Mouse (Mus musculus) kidney, adult 18-20 months (tissue): ENCODE measurements around the gene Rhbdf2.
"Not testable (repeated sequence)": the region's sequence is repeated elsewhere in the genome, so short reads cannot be mapped to it uniquely, and the experiment has no call there.

Experiments used
- DNase-seq: peaks from one replicate; pipeline ENCODE4 v3.0.0; 2021

Rhbdf2 gene

GRCm38 (mm10) chr11:116643579-116644224 is 16.9 kb upstream of the Rhbdf2 start:
- no peak for DNase-seq

- peak; percentile 90 for DNase-seq
Observed at GRCm38 (mm10) chr11:116642681-116643578, 16.1 kb upstream of the Rhbdf2 start.

GRCm38 (mm10) chr11:116641731-116642130 is 14.9 kb upstream of the Rhbdf2 start:
- DNase-seq, result no peak

- no peak for DNase-seq
Observed at GRCm38 (mm10) chr11:116641168-116641567, 14.3 kb upstream of the Rhbdf2 start.

GRCm38 (mm10) chr11:116636607-116637006 is 9.8 kb upstream of the Rhbdf2 start:
- not testable (repeated sequence) for DNase-seq

- DNase-seq, result no peak
Observed at GRCm38 (mm10) chr11:116632962-116633361, 6.1 kb upstream of the Rhbdf2 start.

GRCm38 (mm10) chr11:116630171-116630965 is 3.5 kb upstream of the Rhbdf2 start:
- no peak for DNase-seq

- no peak for DNase-seq
Observed at GRCm38 (mm10) chr11:116629472-116629871, 2.7 kb upstream of the Rhbdf2 start.

- peak; percentile 88 for DNase-seq
Observed at GRCm38 (mm10) chr11:116628712-116629111, 1.9 kb upstream of the Rhbdf2 start.

GRCm38 (mm10) chr11:116627072-116628020 is 527 bp upstream of the Rhbdf2 start:
- DNase-seq, result peak; percentile 54

GRCm38 (mm10) chr11:116625081-116626000 is 1.5 kb downstream of the Rhbdf2 start:
- DNase-seq, result peak; percentile 53

- peak; percentile 93 for DNase-seq
Observed at GRCm38 (mm10) chr11:116624131-116624832, 2.5 kb downstream of the Rhbdf2 start.

GRCm38 (mm10) chr11:116623281-116624124 is 3.3 kb downstream of the Rhbdf2 start:
- no peak for DNase-seq

- DNase-seq, result peak; percentile 78
Observed at GRCm38 (mm10) chr11:116621258-116621704, 5.5 kb downstream of the Rhbdf2 start.

GRCm38 (mm10) chr11:116620559-116621253 is 6.1 kb downstream of the Rhbdf2 start:
- no peak for DNase-seq

- no peak for DNase-seq
Observed at GRCm38 (mm10) chr11:116620073-116620472, 6.7 kb downstream of the Rhbdf2 start.

GRCm38 (mm10) chr11:116619561-116619960 is 7.3 kb downstream of the Rhbdf2 start:
- no peak for DNase-seq

GRCm38 (mm10) chr11:116619156-116619555 is 7.7 kb downstream of the Rhbdf2 start:
- DNase-seq, result peak; percentile 68
